Mouse (Mus musculus) embryo, embryonic 11.5 days (tissue): Measurements from ENCODE around the gene A2ml1.
A peak's percentile ranks its signal among the peaks of the same experiment; 100 is the strongest.
"Not testable (repeated sequence)": the region's sequence is repeated elsewhere in the genome, so short reads cannot be mapped to it uniquely, and the experiment has no call there.

Experiments used
- DNase-seq: peaks from one replicate; pipeline ENCODE4 v3.0.0-alpha.2; 2012; ENCODE audit warnings: low read depth, low spot score

Gene A2ml1

DNA sequence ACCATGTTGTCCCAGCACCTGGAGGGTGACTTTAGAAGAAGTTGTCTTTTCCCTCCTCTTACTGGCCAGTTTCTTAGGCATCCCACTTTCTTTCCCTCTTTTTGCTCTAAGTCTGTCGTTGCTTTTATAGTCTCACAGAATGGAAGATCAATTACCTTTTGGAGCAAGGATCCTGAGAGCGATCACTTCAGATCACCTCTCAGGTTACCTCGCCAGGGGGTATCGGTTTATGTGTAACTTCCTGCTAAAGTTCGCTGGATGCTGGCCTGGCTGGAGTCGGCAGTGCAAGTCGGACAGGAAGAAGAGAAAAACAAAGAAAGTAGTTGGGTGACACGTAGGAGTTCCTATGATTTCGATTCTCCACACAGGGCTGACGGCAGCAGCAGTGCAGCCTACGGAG lies at the start of gene A2ml1:
TSS of gene A2ml1 (minus strand) at position 101 of the 400 bp plus-strand sequence.
- no peak for DNase-seq

DNA sequence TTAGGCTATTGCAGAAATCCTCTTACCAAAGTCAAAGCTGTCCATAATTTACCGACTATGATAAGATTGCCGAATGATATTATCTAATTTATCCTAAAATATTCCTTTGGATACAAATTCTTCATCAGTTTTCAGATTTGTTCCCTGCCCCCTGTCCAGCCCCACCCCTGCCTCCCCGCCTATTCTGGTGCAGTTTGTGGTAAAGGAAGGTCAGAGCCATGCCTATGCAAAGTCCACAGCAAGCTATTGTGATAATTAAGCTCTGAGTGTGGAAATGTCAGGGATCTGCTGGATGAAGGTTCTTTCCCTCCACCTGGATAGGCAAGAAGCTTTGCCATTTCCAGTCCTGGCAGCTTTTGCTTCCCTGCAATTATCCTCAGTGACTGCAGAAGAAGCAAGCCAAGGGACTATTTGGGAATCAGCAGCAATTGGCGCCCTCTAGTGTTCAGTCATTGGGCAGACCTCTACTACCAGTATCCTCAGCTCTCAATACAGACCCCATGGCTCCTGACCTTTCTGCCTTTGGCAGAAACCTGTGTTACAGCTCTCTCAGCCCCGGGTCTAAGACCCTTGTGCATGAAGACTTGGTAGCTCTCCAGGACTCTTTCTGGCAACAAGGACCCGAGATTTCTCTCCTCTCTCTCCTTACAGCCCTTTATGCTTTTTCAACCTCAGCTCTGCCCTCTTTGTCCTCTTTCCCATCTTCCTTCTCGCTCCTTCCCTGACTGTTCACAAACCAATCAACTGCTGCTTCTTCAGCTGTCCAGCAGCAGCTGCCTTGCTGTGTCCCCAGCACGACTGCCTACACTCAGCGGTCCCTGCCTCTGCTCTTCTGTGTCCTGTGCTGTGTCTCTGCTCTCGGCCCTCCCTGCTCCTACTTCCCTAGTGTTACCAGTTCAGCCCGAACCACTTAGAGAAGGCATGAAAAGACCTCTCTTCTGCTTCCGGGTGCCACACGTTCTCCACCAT lies 48.6 kb upstream of the A2ml1 start:
- peak; percentile 46 for DNase-seq

DNA sequence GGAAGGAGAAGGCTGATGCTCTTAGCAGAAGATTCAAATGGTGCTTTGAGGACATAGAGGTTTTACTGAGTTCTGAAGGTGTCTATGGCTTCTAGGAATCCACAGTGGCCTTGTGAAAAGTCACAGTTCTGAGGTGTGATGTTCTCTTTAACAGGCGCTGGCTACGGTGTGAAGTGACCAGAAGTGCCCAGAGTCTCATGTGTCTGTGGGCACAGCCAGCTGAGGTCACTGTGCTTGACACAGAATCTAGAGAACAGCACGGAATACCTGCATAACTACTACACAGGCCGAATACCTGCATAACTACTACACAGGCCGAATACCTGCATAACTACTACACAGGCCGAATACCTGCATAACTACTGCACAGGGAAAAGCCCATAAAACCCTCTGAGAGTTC lies 43.8 kb upstream of the A2ml1 start:
- not testable (repeated sequence) for DNase-seq

DNA sequence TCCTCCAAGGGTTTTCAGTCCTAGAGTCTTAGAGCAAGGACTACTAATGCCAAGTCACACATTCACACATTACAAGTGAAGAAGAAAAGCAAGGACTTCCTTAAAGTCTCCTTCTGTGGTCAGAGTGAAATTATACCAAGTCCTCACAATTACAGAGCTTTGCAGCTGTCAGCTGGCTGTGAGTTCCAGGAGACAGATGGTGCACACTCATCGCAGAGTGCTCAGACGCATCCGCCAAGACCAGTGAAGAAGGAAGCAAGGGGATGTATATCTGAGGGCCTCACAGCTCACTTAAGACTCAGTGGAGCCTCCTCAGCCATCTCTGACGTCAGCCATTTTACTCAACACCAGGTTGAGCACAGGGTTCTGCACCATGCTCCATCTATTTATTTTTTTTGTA lies 43.0 kb upstream of the A2ml1 start:
- no peak for DNase-seq

DNA sequence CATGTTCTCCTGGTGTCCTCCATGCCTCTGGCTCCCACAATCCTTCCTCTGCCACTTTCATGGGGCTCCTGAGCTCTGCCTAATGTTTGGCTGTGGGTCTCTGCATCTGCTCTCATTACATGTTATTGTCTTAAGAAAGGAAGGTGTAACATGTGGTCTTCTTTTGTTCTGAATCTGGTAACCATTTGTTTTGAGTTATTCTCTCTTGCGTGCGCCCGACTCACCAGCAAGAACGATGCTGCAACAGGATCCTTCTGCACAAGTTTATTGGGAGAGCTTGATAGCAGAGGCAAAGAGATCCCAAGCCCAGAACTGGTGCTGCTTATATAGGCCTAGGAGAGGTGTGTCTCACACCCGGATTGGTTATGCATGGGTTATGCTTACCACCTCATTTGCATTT lies 42.0 kb upstream of the A2ml1 start, which contains the start of gene Klrb1a:
TSS of gene Klrb1a (minus strand) at position 101 of the 400 bp plus-strand sequence.
- not testable (repeated sequence) for DNase-seq

DNA sequence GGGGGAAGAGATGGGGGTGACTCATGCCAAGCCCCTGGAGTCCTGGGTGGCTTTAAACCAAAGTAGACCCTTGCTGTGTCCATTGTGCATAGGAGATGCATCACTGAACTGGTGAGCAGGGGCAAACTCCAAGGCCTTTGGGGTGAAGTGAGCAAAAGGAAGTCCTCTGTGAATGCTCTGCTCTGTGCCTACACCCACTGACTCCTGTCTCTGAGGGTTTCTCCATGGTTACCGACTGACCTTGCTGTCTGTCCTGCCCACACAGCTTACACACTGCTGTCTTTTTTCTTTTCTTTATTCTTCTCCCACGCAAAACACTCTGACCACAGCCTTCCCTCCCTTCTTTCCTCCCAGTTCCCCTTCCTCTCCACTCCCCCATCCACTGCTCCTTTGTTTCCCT lies 41.3 kb upstream of the A2ml1 start:
- DNase-seq, result no peak

DNA sequence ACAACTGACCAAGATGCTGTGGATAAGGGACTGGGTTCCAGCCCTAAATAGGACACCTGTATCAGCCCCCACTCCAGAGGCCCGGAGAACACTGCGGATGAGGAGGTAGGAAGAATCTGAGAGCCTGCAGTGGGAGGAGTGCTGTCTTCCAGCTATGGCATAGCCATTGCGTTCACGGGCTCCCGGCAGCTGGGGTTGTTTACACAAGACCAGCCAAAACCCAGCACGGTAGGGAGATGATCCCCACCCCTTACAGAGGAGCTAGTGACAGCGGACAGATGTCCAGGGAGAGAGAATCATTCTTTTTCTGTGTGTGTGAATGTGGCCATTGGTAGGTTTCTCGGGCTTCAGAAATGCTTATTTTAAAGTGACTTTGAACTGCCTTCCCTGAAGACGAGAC lies 24.9 kb upstream of the A2ml1 start:
- no peak for DNase-seq

DNA sequence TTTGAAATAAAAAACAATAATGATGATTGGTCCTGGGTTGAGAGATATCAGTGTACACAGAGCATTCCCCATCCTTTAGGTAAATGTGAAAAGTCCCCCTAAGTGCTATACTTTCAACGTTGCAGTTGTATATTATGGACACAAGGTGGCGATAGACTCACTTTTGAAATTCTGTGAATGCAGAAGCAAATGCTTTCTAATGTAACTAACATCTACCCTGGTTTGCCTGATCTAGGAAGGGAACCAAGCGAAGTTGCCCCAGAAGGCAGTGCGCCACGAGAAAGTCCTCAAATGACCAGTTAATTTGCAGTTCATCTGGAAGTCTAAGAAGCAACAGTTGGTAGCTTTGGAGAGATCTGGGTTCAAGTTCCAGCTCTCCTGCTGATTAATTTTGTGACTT lies 23.1 kb upstream of the A2ml1 start:
- peak; percentile 14 for DNase-seq

DNA sequence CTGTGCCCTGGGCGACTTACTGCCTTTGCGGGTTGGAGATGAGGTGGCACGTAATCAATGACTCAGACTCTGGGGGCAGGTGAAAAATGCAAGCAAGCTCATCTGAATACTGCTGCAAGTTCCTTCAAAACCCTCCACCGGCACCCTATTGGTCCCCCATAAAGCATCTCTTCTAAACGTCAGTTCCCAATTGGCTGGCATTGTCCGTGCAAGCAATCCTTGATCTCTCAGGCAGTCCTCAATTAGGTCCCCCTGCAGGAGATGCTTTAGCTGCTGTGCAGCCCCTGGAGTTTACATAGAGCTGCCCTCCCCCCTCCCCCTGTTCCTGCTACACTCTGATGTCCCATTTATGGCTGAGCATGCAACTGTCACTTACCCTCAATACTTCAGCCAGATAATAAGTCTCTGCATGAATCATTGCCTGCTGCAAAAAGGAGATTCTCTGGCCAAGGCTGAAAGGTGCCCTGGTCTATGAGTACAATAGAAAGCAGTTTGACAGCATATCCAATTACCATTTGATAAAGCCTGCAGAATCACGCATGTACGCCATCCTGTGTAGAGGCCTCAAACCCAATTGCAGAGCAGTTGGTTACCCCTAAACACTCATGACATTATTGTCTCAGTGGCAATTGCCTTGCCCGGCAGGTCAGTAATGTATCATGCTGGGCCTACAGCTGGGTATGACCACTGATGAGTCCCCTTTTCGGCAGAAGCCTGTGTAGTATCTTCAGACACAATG lies 21.2 kb upstream of the A2ml1 start:
- no peak for DNase-seq

DNA sequence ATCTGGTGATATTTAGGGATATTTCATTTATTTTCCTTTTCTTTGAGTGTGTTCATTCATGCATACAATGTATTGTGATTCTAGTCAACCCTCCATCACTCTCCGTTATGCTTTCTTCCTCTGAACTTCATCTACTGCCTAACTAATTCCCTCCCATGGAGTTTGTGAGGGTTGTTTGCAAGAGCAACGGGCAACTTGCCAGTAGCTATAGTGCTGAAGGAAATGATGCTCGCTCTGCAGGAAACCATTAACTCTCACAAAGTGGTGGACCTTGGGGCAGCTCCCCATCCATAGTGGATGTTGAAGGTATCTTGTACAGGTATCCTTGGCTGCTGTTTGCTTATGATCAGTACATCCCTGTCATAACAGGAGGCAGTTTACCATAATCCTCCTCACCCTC lies 20.6 kb upstream of the A2ml1 start:
- DNase-seq, result no peak

DNA sequence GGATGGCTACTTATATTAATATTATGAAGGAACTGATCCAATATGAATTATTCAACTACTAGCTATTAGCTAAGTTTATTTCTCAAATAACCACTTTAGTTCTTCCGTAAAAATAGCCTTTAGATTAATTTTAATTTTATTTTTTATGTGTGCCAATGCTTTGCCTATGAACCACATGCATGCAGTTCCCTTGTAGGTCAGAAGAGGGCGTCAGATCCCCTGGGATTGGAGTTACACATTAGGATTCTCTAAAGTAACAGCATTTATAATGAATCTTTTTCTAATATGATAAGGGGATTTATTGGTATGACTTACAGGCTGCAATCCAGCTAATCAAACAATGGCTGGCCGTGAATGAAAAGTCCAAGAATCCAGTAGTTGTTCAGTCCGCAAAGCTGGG lies 18.1 kb upstream of the A2ml1 start:
- no peak for DNase-seq

DNA sequence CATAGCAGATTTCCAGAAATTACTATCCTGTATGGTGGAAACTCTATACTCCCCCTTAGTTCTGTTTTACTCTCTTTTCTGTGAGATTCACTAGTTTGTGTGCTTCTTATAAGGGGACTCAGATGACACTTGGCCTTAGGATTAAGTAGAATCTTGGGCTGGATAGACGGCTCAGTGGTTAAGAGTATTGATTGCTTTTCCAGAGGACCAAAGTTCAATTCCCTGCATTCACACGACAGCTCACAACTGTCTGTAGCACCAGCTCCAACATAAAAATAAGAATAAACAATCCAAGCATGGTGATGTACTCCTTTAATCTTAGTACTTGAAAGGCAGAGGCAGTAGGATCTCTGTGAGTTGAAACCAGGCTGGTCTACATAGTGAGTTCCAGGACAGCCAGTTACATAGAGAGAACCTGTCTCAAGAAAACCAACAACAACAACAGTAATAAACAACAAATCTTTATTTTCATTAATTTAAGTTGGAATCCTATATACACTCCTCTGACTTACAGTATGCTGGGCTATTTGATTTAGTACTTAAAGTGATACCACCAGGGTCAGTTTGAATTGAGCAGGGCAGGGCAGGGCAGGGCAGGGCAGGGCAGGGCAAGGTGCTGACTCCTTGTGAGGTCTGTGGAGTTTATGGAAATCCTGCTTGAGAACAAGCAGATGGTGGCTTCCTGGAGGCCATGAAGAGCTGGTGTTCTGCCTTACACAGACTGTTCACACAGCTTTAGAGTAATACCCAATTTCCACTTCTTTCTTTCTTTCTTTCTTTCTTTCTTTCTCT lies 17.0 kb upstream of the A2ml1 start:
- no peak for DNase-seq

DNA sequence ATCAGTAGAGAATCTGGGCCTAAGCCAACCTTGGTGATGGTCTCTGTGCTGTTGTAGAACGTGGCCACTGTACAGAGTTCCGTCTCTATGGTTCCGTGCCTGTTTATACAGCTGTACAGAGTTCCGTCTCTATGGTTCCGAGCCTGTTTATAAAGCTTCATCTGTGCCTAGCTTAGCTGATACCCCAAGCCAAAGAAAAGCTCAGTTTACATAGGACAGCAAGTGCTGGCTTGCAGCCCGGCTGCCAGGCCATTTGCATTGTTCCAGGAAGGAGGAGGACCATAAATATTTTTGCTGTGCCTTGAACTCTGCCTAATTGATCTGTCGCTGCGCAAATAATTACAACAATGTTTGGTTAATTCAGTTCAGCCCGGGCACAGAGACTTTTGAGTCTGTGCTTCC lies 15.7 kb upstream of the A2ml1 start:
- DNase-seq, result peak; percentile 11

DNA sequence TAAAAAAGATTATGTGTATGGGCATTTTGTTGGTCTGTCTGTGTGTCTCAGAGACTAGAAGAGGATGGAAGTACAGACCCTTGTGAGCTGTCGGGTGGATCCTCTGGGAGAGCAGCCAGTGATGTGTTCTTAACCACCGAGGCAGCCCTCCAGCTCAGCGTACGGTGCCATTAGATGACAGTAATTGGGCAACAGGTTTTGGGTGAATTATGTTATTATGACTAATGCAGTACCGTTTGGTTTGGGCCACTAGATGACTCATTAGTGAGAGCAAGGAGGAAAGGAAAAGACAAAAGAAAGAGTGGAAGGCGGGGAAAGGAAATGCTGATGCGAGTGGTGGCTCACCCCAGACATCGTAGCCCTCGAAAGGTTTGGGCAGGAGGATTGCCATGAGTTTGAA lies 13.2 kb upstream of the A2ml1 start:
- DNase-seq, result no peak

DNA sequence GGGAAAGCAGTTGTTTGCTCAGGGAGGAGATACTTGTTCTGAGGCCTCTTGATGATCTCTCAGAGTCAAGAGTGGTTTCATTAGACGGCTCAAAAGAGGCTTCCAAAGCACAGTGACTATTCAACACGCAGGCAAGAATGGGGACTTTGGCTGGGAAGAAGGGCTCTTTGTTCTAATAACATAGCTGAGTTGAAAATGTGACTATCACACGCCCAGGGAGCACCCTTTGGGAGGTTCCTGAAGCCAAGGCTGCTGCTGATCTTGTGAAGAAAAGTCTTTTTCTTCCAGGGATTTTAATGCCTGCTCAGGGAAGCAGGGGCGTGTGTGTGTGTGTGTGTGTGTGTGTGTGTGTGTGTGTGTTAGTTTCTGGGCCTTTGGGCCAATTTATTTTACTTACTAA lies 8.0 kb upstream of the A2ml1 start:
- DNase-seq, result no peak

DNA sequence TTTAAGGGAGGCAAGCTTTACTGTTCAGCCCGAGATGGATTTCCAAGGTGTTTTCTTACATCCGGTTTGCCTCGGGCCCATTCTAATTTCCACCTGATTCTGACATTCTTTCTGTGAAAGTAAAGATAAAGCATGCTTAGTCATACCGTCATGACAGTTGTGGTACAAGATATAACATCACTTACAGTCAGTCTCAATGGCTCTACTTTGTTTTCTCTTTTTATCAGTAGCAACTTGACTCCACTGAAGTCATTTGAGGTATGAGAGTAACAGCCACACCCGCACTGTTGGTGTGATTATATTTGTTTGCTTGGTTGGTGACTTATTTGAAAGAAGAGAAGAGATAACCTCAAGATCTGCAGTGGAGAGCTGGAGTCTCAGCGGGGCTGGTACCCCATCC lies 6.2 kb upstream of the A2ml1 start:
- no peak for DNase-seq

DNA sequence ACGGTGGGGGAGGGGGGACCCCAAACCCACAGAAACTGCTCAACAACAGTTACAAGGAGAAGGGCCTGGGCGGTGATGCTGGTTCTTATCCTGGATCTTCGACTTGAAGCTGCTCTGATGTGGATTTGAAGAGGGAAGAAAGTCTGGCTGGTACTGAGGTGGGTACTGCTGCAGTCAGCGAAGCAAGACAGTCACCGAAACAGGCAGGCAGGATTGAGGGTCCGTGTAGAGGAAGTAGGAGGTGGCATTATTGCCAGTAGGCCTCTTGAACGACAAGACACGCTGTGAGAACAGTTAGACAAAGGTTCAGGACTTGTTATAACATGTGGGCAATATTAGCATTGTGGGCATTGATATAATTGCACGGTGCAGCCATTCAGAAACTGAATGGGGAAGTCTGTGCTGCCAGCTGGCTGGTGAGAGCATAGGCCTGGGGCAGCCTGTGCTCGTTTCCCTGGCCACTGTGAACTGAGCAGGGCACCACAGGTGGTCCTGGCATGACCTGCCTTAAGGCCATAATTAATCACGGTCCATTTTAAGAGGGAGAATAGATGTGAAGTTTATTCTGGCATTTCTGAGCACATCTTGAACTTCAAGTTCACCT lies 4.3 kb upstream of the A2ml1 start:
- DNase-seq, result no peak

DNA sequence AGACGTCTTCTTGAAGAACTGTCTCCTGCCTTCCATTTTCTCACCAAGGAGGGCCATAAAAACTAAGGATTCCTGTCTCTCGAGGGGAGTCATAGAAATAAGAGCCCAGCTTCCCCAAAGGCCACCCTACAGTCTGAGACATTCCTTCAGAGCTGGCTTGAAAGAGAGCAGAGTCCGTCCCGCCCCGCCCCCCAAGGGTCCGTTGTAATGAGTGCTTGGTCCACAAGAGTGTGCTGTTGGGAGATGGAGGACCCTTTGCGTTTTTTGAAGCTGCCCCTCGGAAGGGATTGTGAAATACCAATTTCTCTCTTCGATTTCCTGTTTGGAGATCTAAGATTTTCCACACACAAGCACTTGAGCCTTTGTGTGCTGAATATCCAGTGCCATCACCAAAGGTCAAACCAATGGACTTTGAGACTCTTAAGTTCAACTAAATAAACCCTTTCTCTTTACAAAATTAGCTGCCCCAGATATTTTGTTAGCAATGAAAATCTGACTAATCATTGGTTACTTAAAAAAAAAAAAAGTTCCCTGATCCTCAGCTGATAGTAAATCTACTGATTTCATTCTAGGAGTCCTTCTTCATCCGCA lies 2.8 kb upstream of the A2ml1 start:
- peak; percentile 22 for DNase-seq

DNA sequence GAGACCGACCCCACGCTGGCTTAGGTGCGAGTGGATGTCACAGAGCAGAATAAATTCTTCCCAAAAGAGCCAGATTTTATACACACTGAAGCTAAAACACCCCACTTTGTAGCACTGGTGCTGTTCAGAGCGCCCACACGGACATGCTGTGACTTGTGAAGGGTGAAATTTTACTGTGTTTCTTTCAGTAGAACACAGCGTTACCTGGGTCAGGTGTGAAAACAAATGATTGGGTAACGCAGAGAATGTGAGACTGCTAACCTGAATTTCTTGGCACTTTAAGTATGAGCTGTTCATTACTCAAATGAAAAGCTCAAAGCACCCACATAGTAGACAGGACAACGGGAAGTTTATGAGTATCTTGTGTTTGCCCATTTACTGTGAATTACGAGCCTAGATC lies 4.1 kb downstream of the A2ml1 start:
- DNase-seq, result no peak

DNA sequence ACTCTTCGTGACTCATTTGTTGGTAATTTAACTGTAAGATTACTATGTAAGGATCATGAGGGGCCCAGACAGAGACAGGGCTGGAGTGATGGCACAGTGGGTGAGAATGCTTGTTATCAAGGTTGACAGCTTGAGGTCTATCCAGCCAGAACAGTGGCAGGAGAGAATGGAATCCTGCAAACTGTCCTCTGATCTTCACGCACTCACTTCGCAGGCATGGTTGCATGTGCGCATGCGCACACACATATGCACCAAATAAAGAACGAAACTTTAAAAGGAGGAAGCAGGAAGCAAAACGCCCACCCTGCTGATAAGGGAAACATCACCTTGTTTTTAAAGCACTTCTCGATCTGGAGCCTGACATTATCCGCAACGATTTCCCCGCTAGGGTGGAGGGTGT lies 14.8 kb downstream of the A2ml1 start:
- no peak for DNase-seq

DNA sequence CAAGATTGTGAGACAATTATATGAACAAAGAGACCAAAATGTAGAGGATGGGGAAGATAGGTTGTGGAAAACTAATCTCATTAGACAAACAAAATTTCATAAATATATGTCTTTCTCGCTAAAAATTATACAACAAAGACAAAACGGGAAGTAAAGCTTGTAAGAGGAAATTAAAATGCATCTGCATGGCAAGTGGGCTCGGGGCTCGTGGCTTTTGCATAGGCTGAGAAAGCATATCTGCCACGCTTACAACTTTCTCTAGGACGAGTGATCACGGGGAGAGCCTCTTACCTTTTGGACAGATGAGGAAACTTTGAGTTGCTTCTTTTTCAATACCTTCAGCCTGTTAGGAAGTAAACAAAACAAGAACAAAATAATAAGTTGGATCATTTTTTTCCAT lies 27.4 kb downstream of the A2ml1 start:
- no peak for DNase-seq
